Mouse (Mus musculus): ENCODE results near the gene Sh2d3c. TPM values are rescaled to one million over a fixed set of nuclear protein-coding genes. Genes with fewer than 3 reads are reported as not detected.

The Sh2d3c gene
- total RNA-seq, 4 experiments from 2014 or later, result 12.4 to 23.9 (median 18.0) TPM

- DNase-seq, result no peak
Observed at GRCm38 (mm10) chr2:32795748-32796418, 75.0 kb downstream of the Sh2d3c start.

GRCm38 (mm10) chr2:32798251-32798962, 77.6 kb downstream of the Sh2d3c start:
- no peak for DNase-seq

Small RNA genes within 50 kb of the gene (microRNA-seq; reads per million reads assigned to microRNA genes)
- 0 reads per million in 2 experiments for gene Gm47291
- gene Mir2861, result 0 to 0.18 reads per million in 2 experiments
- 0 reads per million in 2 experiments for gene Mir3960
- gene Mir8093, result 0 reads per million in 2 experiments

Other genes with a start within 250 kb of the Sh2d3c start
- gene Fam102a, start 185.7 kb upstream of the Sh2d3c start, total RNA-seq (2022), result 10 to 100 TPM; 39.5 to 50.2 (median 47.2) TPM
- gene Dpm2, start 150.2 kb upstream of the Sh2d3c start, total RNA-seq (2022), result 10 to 100 TPM; 57.1 to 68.1 (median 62.4) TPM
- gene Pip5kl1, start 146.3 kb upstream of the Sh2d3c start, total RNA-seq (2022), result under 1 TPM in 1 of 4 experiments, not detected in 3; 0.46 TPM
- gene 9430097D07Rik, start 145.4 kb upstream of the Sh2d3c start, total RNA-seq (2022), result not detected
- 10 to 100 TPM in 3 of 4 experiments, 1 to 10 TPM in 1; 8.5 to 18.9 (median 13.8) TPM for gene St6galnac4, start 134.0 kb upstream of the Sh2d3c start, total RNA-seq (2022)
- 10 to 100 TPM; 42.7 to 61.4 (median 51.8) TPM for gene St6galnac6, start 121.3 kb upstream of the Sh2d3c start, total RNA-seq (2022)
- 10 to 100 TPM; 24.1 to 57.3 (median 40.1) TPM for gene Ak1, start 99.3 kb upstream of the Sh2d3c start, total RNA-seq (2022)
- 100 to 1,000 TPM in 3 of 4 experiments, 10 to 100 TPM in 1; 96.0 to 134 (median 120) TPM for gene Eng, start 74.5 kb upstream of the Sh2d3c start, total RNA-seq (2022)
- gene Fpgs, start 16.9 kb upstream of the Sh2d3c start, total RNA-seq (2022), result 10 to 100 TPM; 10.8 to 22.2 (median 18.7) TPM
- gene Cdk9, start 8.0 kb upstream of the Sh2d3c start, total RNA-seq (2022), result 100 to 1,000 TPM in 1 of 4 experiments, 10 to 100 TPM in 3; 80.8 to 110 (median 92.1) TPM
- gene 6330409D20Rik, start 20.0 kb downstream of the Sh2d3c start, total RNA-seq (2022), result not detected
- 10 to 100 TPM; 22.6 to 31.1 (median 28.5) TPM for gene Tor2a, start 36.2 kb downstream of the Sh2d3c start, total RNA-seq (2022)
- gene Ttc16, start 54.6 kb downstream of the Sh2d3c start, total RNA-seq (2022), result under 1 TPM in 3 of 4 experiments, not detected in 1; 0.28 to 0.54 (median 0.45) TPM
- gene Ptrh1, start 54.7 kb downstream of the Sh2d3c start, total RNA-seq (2022), result 10 to 100 TPM in 2 of 4 experiments, 1 to 10 TPM in 2; 5.4 to 17.8 (median 10.2) TPM
- not detected for gene Cfap157, start 63.4 kb downstream of the Sh2d3c start, total RNA-seq (2022)
- 10 to 100 TPM; 23.8 to 50.5 (median 37.5) TPM for gene Stxbp1, start 126.2 kb downstream of the Sh2d3c start, total RNA-seq (2022)
- 10 to 100 TPM; 18.7 to 35.3 (median 29.3) TPM for gene Fam129b, start 155.1 kb downstream of the Sh2d3c start, total RNA-seq (2022)
- gene Rpl12, start 240.5 kb downstream of the Sh2d3c start, total RNA-seq (2022), result 100 to 1,000 TPM; 137 to 206 (median 196) TPM
- 10 to 100 TPM; 23.3 to 38.9 (median 28.5) TPM for gene Lrsam1, start 240.6 kb downstream of the Sh2d3c start, total RNA-seq (2022)

All from adrenal gland, adult 8-10 months (tissue).